In the genomic region with DNA sequence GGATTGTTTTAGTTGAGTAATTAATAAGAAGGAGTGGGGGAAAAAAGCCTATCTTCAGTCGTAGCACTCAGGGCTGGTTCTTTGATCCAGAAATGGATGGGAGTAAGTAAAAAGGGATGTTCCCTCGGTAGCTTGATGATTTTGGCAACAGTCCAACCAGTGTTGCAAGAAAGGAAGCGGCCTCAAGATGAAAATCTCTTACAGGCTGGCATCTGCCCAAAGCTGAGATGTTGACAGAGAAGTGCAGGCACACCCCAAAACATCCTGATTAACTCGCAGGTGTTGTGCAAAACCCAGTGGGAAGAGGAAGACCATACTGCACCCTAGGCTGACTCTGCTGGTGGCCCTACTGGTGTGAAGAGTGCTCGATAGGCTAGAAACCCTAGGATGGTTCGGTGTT, we compare ENCODE assay signal across 8 mouse cellular contexts.
DNase-seq lines count a peak whose midpoint lies in the region; ATAC-seq lines count a peak whose summit lies in the region.
"Had no signal": no experiment of that assay in that cellular context is flagged by ENCODE, and none has a peak within 500 bp of the region (broad histone marks: within the 10 kb centered on the region; RNA-seq: fewer than 3 reads in every experiment).

No protein-coding gene starts in this region.

- 46% methylated on average over 6 of the region's 6 CpGs for WGBS in midbrain, embryonic 16.5 days
- WGBS in midbrain, embryonic 10.5 days: 78% methylated on average over 6 of the region's 6 CpGs

- DNase-seq in midbrain, embryonic 10.5 days (ENCODE audit: low spot score): no peak
- DNase-seq in adrenal gland, adult 8-10 months: peak; percentile 83
- DNase-seq in kidney, postnatal 14 days: peak; percentile 88
- peak; percentile 89 for DNase-seq in lung, postnatal 14 days
- peak; percentile 55 for DNase-seq in telencephalon, adult 2 months (ENCODE audit: low read depth, low spot score)

- no peak overlapping the region for H3K9ac ChIP-seq in midbrain, embryonic 16.5 days (ENCODE audit: low read depth, low read length)
- H3K9ac ChIP-seq: limb, embryonic 13.5 days had no signal

- no peak overlapping the region for H3K4me2 ChIP-seq in midbrain, embryonic 16.5 days (ENCODE audit: low read length)
- H3K4me2 ChIP-seq: limb, embryonic 13.5 days had no signal

- H3K4me1 ChIP-seq in midbrain, embryonic 16.5 days (ENCODE audit: control insufficient read depth, insufficient read depth, low read length): no peaks in the 10 kb centered on the region; the same call in 1 of the 2 replicates
- no peaks in the 10 kb centered on the region for H3K4me1 ChIP-seq in midbrain, embryonic 10.5 days
- H3K4me1 ChIP-seq: limb, embryonic 13.5 days had no signal

- no peaks in the 10 kb centered on the region for H3K9me3 ChIP-seq in midbrain, embryonic 16.5 days (replicated peaks; ENCODE audit: control insufficient read depth, low read length, poor library complexity, severe bottlenecking)
- H3K9me3 ChIP-seq in midbrain, embryonic 10.5 days (replicated peaks): peaks cover 18% of the 10 kb centered on the region
- H3K9me3 ChIP-seq: limb, embryonic 13.5 days had no signal

- H3K4me3 ChIP-seq in midbrain, embryonic 16.5 days (ENCODE audit: low read depth, low read length): no peak overlapping the region
- H3K4me3 ChIP-seq in midbrain, embryonic 10.5 days: no peak overlapping the region
- H3K4me3 ChIP-seq: limb, embryonic 13.5 days had no signal

- H3K36me3 ChIP-seq in midbrain, embryonic 16.5 days (ENCODE audit: control insufficient read depth, insufficient read depth, low read length): no peaks in the 10 kb centered on the region
- H3K36me3 ChIP-seq in midbrain, embryonic 10.5 days: no peaks in the 10 kb centered on the region
- H3K36me3 ChIP-seq: limb, embryonic 13.5 days had no signal

- H3K27ac ChIP-seq in midbrain, embryonic 16.5 days (ENCODE audit: low read length): 0 out of 2 replicates have a peak overlapping the region, but pooled peaks have one; percentile 10
- H3K27ac ChIP-seq in midbrain, embryonic 10.5 days (replicated peaks): no peak overlapping the region
- H3K27ac ChIP-seq: limb, embryonic 13.5 days had no signal

- no peak; the same call in 1 of the 2 replicates for ATAC-seq in midbrain, embryonic 16.5 days
- peak; percentile 89 for ATAC-seq in granulocyte monocyte progenitor cell, adult 5-6 weeks (replicated peaks; ENCODE audit: poor library complexity, severe bottlenecking)

- H3K27me3 ChIP-seq in midbrain, embryonic 16.5 days (ENCODE audit: control insufficient read depth, insufficient read depth, low read depth, low read length): no peaks in the 10 kb centered on the region
- H3K27me3 ChIP-seq in midbrain, embryonic 10.5 days (ENCODE audit: low read depth, poor library complexity, severe bottlenecking): no peaks in the 10 kb centered on the region
- H3K27me3 ChIP-seq: limb, embryonic 13.5 days had no signal
